Mouse (Mus musculus) megakaryocyte, embryonic 14.5 days (primary cell): ENCODE measurements at regions not wholly inside any gene's neighbourhood (a gene's known extent, or its start where the extent isn't known, plus 50 kb on each side); places are given as distances from the start of the nearest gene placed in this dataset.

ENCODE experiments used
- H3K27me3 ChIP-seq: replicated peaks from 2 replicates; pipeline ENCODE3; 2012; ENCODE audit warnings: inconsistent platforms
- H3K36me3 ChIP-seq: replicated peaks from 2 replicates; pipeline ENCODE3; 2012; ENCODE audit warnings: low read length, inconsistent platforms, mixed read lengths
- H3K4me1 ChIP-seq: 2 replicates; pipeline ENCODE4 v1.6.1; 2012; ENCODE audit warnings: inconsistent platforms
- H3K4me3 ChIP-seq: replicated peaks from 2 replicates; pipeline ENCODE3; 2012; ENCODE audit warnings: moderate library complexity, mild to moderate bottlenecking, inconsistent platforms
- H3K9me3 ChIP-seq: 2 replicates; pipeline ENCODE4 v1.6.1; 2012; ENCODE audit warnings: inconsistent platforms
- FLI1 ChIP-seq: IDR thresholded peaks from 2 replicates; pipeline ENCODE4 v1.6.1; 2012; ENCODE audit warnings: low read length, inconsistent platforms, mixed read lengths
- GATA1 ChIP-seq: IDR thresholded peaks from 3 replicates; pipeline ENCODE4 v1.6.1; 2012; ENCODE audit warnings: mixed read lengths, low read length, inconsistent platforms, borderline replicate concordance

DNA sequence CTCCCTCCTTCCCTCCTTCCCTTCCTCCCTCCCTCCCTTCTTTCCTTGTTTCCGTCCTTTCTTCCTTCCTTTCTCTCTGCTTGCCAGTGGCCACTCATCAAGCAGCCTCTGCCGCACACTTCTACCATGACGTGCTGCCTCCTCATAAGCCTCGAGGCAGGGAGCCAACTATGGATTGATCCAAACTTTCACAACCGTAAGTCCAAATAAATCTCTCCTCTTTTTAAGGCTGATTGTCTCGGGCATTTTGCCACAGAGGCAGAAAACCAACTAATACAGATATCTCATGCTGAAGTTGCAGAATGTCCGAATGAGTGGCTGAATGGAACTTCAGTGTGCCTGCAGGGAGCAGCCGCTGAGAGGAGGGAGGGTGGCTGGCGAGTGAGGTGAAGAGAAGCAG is 251.7 kb downstream of the Plpp3 start:
- Histone ChIP-seq H3K27me3 (peaks cover 2% of the 10 kb centered on the region), H3K36me3 (no peaks in the 10 kb centered on the region), H3K9me3 (peaks cover 30% of the 10 kb centered on the region), H3K4me1 (no peaks in the 10 kb centered on the region), H3K4me3 (no peak overlapping the region)
- TF ChIP-seq FLI1 (no peak), GATA1 (no peak)

DNA sequence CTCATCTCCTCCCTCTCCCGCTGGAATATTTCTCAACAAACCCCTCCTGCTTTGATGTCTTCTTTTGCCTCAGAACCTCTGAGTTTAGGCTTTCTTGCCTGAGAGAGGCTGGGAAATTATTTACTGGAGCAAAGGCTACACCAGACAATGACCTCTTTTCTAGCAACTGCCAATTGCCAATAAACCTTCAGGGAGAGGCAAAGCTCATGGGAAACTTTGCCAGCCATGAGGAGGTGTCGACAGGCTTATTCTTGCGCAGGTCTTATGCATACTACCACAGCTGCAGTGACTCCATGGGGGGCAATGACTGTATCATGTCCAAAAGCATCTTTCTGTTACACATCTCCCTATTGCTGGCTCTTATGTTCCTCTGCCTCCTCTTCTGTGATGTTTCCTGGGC is 260.0 kb downstream of the Plpp3 start:
- no peaks in the 10 kb centered on the region for H3K36me3 ChIP-seq
- H3K9me3 ChIP-seq: peaks cover 25% of the 10 kb centered on the region
- H3K4me3 ChIP-seq: no peak overlapping the region
- no peaks in the 10 kb centered on the region; the same call in 1 of the 2 replicates for H3K4me1 ChIP-seq
- peaks cover 15% of the 10 kb centered on the region for H3K27me3 ChIP-seq
- TF ChIP-seq FLI1 (no peak), GATA1 (no peak)

DNA sequence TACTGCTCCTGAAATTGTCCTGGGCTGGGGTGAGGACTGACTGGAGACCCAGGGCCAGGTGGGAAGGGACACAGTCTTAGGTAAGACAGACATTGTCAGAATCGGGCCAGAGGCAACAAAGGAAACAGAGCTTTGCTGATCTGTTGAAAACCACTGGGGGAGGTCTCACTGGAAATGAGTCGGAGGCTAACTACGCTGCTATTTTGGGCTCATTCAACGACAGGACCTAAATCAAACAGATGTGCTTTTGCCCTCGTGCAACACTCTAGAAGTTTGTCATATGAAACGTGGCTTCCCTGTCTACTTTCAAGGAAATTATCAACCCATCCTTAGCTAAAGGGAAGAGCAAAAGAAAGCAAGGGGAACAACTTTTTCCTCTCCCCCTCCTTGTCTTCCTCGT is 265.3 kb downstream of the Plpp3 start:
- H3K36me3 ChIP-seq: no peaks in the 10 kb centered on the region
- H3K9me3 ChIP-seq: 0 out of 2 replicates have a peak, but pooled peaks cover 7% of the 10 kb centered on the region
- H3K4me1 ChIP-seq: no peaks in the 10 kb centered on the region
- peaks cover 18% of the 10 kb centered on the region for H3K27me3 ChIP-seq
- no peak overlapping the region for H3K4me3 ChIP-seq
- TF ChIP-seq GATA1: no peak
- TF ChIP-seq FLI1: no peak

DNA sequence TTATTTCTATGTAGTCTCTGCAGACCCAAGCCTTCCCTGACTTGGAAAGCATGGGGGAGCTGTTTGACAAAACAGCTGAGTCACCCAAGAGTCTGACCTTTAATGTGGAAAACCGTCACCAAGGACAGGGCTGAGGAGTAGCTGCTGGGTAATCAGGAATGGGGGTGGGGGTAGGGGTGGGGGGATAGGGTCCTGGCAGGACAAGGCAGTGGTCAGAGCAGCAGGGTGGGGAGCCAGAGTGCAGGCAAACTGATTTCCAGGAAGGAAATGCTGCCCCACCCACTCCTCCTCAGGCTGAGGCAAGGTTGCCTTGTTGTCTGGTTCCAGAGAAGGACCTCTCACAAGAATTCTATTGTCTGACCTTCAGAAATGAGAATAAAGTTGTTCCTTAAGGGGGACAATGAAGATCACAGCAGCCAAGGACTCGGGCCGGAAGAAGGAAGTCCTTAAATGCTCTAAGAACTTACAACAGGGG is 266.6 kb downstream of the Plpp3 start:
- H3K4me3 ChIP-seq: no peak overlapping the region
- peaks cover 4% of the 10 kb centered on the region; the same call in 1 of the 2 replicates for H3K9me3 ChIP-seq
- H3K27me3 ChIP-seq: peaks cover 16% of the 10 kb centered on the region
- TF ChIP-seq FLI1 (no peak), GATA1 (no peak)
- H3K36me3 ChIP-seq: no peaks in the 10 kb centered on the region
- no peaks in the 10 kb centered on the region for H3K4me1 ChIP-seq

DNA sequence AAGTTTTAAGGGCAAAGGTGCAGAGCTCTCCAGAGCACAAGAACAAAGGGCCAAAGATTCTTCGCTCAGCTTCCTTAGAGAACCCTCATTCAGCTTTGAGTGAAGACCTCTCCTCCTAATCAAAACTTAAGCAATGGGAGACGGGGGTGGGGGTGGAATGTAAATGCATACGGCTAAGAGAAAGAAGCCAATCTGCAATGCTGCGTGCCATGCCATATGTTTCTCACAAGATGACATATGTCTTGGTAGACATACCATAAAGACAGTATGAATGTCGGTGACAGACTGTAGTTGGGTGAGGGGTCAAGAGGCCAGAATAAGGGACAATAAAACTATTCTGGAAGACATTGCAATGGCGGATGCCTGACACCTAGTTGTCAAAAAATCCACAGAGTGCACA is 267.9 kb downstream of the Plpp3 start:
- Histone ChIP-seq H3K36me3 (no peaks in the 10 kb centered on the region), H3K4me3 (no peak overlapping the region), H3K4me1 (no peaks in the 10 kb centered on the region), H3K27me3 (peaks cover 9% of the 10 kb centered on the region), H3K9me3 (peaks cover 5% of the 10 kb centered on the region; the same call in 1 of the 2 replicates)
- TF ChIP-seq GATA1 (no peak), FLI1 (no peak)

DNA sequence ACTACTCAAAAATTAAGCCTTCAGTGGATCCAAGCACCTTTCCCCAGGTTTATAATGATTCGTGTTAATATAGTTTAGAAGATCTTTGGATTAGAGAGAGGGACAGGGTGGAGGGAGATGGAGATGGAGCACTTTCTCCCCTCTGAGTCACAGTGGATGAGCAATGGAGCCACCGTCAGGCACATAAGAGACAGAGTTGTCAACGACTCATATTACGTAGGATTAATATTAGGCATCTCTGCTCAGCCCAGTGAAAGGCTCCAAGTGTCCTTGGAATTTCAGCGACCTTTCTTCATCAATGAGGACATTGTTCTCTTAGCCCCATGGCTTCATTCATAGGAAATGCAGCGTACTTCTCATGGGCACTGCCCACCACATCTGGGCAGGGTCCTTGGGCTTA is 270.4 kb downstream of the Plpp3 start:
- no peak for TF ChIP-seq GATA1
- no peak for TF ChIP-seq FLI1
- Histone ChIP-seq H3K27me3 (peaks cover 5% of the 10 kb centered on the region), H3K4me3 (no peak overlapping the region), H3K36me3 (no peaks in the 10 kb centered on the region), H3K4me1 (no peaks in the 10 kb centered on the region), H3K9me3 (peaks cover 15% of the 10 kb centered on the region)

DNA sequence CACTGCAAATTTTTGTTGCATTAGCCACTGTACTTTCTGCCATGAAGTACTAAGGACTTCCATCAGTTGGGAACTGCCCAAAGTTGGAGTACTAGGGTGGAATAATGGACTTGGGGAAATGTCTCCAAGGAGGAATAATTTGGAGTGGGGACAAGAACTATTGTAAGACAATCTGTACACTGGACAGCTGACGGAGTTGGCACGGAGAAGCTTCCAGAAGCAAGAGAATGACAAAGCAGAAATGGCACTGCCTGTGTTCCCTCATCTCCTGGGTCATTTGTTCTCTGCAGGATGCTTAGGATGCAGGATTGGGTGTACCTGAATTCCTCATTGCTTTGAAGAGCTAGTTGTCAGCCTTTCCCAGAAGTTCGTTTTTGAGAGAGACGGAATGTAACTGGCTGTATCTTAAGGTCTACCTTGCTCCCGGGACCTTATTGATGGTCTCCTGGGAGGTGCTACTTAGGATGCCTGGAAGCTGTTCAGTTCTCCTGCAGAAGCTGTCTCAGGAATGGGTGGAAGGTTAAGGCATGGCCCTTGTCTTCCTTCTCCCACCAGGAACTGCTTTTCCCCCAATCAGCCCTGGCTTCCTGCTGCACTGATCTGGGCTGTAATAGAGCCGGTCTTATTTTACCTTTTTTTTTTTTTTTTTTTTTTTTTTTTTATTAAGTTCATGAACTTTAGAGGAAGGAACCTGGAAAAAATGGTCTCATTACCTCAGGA is 272.4 kb downstream of the Plpp3 start:
- H3K4me3 ChIP-seq: no peak overlapping the region
- H3K36me3 ChIP-seq: no peaks in the 10 kb centered on the region
- peaks cover 3% of the 10 kb centered on the region for H3K27me3 ChIP-seq
- TF ChIP-seq FLI1 (no peak), GATA1 (no peak)
- H3K9me3 ChIP-seq: peaks cover 22% of the 10 kb centered on the region
- no peaks in the 10 kb centered on the region for H3K4me1 ChIP-seq

DNA sequence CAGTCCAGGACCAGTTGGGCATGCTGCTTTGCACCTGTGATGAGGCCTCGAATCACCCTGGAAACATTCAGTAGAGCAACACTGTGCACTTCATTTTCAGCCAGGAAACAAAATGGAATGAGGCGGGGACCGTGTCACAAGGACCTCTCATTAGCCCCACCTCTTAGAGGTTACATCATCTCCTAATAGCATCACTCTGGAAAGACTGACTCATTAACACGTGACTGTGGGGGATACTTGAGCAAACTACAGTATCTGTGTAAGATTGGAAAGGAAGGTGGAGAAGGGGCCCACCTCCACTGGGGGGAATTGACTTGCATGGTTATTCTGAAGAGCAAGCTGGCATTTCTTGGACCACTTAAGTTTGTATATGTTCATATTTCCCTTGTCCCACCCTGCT is 275.3 kb downstream of the Plpp3 start:
- TF ChIP-seq FLI1 (no peak), GATA1 (no peak)
- no peaks in the 10 kb centered on the region for H3K4me1 ChIP-seq
- H3K36me3 ChIP-seq: no peaks in the 10 kb centered on the region
- no peak overlapping the region for H3K4me3 ChIP-seq
- H3K27me3 ChIP-seq: peaks cover 3% of the 10 kb centered on the region
- H3K9me3 ChIP-seq: peaks cover 22% of the 10 kb centered on the region

DNA sequence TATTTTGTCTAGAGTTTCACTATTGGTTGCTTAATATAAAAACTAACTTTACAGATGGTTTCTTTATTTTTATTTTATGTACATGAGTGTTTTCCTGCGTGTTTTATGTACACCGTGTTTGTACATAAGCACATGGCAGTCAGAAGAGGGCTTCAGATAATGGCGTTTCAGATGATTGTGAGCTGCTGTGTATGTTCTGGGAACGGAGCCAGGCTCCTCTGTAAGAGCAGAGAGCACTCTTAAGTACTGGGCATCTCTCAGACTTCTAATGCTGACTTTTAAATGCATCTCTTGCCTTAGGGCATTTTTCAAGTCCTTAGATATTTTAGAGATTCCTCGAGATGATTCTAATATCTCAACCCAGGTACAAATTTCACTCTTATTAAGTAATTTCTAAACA is 280.0 kb downstream of the Plpp3 start:
- H3K36me3 ChIP-seq: no peaks in the 10 kb centered on the region
- H3K4me1 ChIP-seq: no peaks in the 10 kb centered on the region
- H3K27me3 ChIP-seq: no peaks in the 10 kb centered on the region
- H3K4me3 ChIP-seq: no peak overlapping the region
- TF ChIP-seq FLI1 (no peak), GATA1 (no peak)
- peaks cover 10% of the 10 kb centered on the region for H3K9me3 ChIP-seq

DNA sequence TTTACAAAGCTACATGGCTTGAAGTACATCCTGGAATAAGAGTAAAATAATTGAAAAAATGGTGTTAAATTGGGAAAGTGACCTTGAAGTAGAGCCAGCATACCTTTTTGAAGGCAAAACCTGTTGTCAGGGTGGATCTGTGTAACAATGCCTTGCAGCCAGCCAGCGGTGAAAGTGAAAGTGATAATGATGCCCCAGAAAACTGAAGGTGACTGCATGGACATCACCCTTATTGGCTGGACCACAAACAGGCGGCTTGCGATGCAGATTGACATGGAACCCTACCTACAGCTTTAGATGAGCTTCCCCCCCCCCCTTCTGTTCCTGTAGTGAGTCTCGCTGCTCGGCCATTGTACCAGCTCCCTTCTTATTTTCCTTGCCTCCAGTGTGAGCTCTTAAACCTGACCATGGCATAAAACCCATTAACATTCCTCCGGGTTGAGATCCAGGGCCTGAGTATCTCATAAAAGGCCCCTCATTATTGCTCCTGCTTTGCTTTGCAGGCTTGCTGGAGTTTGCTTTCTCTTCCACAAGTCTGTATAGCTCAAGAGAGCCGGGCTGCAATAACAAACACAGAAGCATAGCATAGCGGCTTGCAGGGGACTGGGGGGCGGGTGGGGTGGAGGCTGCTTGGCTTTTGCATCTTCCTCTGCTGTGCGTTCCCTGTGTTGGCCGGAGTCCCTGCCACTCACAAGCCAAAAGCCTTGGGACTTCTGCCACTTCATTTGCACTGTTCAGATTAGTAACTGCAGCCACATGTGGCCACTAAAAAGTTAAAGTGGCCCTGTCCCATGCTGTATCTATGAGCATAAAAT is 292.1 kb downstream of the Plpp3 start:
- TF ChIP-seq FLI1: no peak
- TF ChIP-seq GATA1: no peak
- Histone ChIP-seq H3K36me3 (no peaks in the 10 kb centered on the region), H3K9me3 (peaks cover 5% of the 10 kb centered on the region; the same call in 1 of the 2 replicates), H3K4me3 (peak overlapping the region; percentile 57), H3K27me3 (peaks cover 11% of the 10 kb centered on the region), H3K4me1 (peaks cover 8% of the 10 kb centered on the region; the same call in 1 of the 2 replicates)
